Mouse (Mus musculus): Measurements from ENCODE around the gene Tcea3.

The Tcea3 gene

DNA sequence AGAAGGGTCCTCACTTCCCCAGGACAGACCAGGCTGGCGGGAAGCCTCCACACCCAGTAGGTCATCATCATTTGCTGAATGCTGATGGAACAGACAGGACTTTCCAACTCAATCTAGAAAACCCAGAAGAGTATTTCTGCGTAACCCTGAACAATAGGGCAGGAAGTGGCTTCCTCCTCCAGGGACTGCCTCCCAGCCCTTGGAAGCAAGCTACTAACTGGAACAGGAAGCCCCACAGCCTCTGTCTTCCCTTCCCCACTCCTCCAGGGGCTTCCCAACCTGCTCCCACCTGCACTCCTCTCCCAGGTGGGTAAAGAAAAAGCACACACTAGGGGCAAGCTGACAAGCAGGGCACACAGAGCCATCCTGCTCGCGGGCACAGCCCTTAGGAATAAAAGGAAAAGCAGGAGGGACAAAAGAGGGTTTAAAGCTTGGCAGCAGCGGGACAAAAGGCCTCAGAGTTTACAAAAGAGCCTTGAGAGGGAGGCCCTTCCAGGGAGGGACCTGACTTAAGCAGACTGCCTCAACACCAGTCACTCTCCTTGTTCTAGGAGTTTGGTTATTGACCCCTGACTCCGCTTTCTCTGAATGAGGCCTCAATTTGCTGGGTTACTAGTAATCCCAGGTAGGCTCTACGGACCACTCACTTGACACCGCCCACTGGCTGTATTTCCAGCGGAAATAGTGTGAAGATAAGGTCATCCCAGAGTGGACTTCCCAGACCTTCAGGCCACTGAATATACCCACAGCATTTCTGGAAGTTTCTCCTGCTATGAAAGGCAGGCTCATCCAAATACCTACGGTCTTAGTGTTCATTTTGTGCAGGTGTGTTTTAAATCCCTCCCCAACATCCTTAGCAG lies 35.3 kb downstream of the Tcea3 start:
- no peak for DNase-seq (ENCODE audit: low spot score)

- no peak for DNase-seq (ENCODE audit: low spot score)
These were observed 36.3 kb downstream of the Tcea3 start for GRCm38 (mm10) chr4:136283783-136284182.

- no peak for DNase-seq (ENCODE audit: low spot score)
These were observed 36.9 kb downstream of the Tcea3 start, which contains the start of gene Zfp46 for GRCm38 (mm10) chr4:136284455-136284854. Gene Zfp46, plus strand, starts transcription at chr4:136284683.

DNA sequence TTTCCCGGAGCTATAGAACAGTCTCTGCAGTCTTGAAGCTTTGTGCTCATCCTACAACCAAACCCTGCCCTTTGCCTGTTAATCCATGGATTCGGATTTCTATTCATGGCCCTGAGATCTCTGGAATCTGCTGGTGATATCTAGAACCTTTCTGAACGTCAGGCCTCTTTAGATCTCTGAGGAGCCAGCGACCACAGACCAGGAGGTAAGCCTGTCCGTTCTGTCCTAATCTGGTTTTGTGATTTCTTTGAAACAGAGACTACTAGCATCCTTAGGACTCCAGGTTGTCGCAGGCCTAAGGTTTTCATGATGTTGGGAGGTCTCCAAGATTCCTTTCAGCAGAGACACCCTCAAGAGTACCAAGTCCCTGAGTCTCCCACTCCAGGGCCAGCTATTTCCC lies 37.4 kb downstream of the Tcea3 start:
- DNase-seq (ENCODE audit: low spot score), result no peak

DNA sequence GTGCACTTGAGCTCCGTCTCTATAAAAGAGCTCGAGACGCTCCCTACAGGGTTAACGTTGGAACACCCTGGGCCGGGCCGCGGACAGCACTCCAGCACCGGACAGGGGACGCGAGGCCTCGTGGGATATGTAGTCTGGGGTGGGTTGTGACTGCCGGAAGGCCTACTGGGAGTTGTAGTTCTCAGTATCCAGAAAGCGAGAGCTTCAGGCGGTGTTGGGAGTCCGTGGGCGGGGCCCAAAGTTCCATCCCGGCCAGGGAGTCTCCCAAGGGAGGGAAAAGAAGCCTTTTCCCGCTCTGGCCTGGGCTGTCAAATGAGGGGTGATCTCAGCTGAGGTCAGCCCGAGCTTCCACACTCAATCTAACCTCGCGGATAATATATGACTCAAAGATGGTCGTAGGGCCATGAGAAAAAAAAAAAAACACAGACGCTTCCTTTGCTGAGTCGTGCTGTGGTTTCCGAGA lies 37.9 kb downstream of the Tcea3 start:
- peak; percentile 96 for DNase-seq (ENCODE audit: low spot score)

DNA sequence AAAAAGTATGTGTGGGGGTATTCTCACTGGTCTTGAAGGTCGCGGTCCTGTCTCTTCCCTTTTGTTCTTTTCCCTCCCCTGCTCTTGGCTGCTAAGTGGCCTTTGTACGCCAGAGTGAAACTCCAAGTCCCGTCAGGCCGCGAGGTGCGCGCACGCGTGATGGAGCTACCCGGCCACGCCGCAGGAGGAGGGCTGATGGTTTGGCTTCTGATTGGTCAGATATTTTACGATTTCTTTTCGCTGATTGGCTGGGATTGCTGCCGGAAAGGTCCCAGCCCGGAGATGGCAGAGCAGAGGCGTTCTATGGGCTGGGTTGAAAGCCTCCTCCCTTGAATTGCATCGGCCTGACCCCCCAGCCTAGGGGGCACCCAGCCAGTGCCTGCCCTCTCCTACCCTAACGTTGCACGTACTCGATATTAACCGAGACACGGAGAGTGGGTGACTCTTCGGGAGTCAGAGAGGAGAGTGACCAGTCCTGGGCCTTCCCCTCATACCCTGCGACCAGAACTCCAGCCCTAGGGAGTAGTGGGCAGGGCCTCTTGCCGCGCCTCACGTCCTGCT lies 38.4 kb downstream of the Tcea3 start:
- peak; percentile 97 for DNase-seq (ENCODE audit: low spot score)

GRCm38 (mm10) chr4:136289918-136290780 lies 42.6 kb downstream of the Tcea3 start:
- no peak for DNase-seq (ENCODE audit: low spot score)

- DNase-seq (ENCODE audit: low spot score), result no peak
These were observed 43.5 kb downstream of the Tcea3 start for GRCm38 (mm10) chr4:136290781-136291595.

GRCm38 (mm10) chr4:136291692-136292091 lies 44.2 kb downstream of the Tcea3 start:
- DNase-seq (ENCODE audit: low spot score), result no peak

GRCm38 (mm10) chr4:136295941-136296340 lies 48.4 kb downstream of the Tcea3 start:
- no peak for DNase-seq (ENCODE audit: low spot score)

- peak; percentile 24 for DNase-seq (ENCODE audit: low spot score)
These were observed 54.9 kb downstream of the Tcea3 start for GRCm38 (mm10) chr4:136302462-136302861.

GRCm38 (mm10) chr4:136304181-136304580 lies 56.7 kb downstream of the Tcea3 start:
- DNase-seq (ENCODE audit: low spot score), result no peak

DNA sequence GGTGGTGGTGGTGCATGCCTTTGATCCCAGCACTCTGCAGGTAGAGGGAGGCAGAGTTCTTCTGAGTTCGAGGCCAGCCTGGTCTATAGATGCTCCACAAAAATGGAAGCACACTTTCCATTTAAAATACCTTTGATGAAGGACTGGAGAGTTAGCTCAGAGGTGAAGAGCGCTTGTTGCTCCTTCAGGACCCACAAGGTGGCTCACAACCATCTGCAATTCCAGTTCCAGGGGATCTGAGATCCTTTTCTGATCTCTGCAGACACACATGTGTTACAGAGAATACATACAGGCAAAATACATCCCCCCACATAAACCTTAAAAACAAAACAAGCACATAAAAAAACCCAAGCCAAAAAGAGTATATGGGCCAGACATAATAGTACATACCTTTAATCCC lies 60.8 kb downstream of the Tcea3 start:
- no peak for DNase-seq (ENCODE audit: low spot score)

DNA sequence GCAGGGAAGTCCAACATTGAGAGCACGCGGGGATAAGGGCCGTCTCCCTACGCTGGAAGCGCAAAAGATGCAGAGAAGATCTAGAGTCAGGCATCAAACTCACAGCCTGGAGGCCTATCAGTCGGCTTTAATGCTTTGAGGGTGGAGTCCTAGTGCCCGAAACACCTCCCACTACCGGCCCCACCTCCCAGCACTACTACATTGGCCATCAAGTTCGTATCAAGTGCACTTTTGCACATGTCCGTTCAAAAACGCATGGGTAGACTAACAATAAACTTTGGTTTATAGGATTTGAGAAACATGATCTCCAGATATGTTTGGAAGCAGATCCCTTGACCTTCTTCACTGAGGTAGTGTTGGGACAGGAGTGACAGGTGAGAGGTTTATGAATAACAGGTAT lies 62.3 kb downstream of the Tcea3 start:
- peak; percentile 76 for DNase-seq (ENCODE audit: low spot score)

GRCm38 (mm10) chr4:136310229-136311041 lies 62.9 kb downstream of the Tcea3 start, which contains the start of gene Hnrnpr:
Gene Hnrnpr, plus strand, starts transcription at chr4:136310942.
- DNase-seq (ENCODE audit: low spot score), result peak; percentile 99

DNA sequence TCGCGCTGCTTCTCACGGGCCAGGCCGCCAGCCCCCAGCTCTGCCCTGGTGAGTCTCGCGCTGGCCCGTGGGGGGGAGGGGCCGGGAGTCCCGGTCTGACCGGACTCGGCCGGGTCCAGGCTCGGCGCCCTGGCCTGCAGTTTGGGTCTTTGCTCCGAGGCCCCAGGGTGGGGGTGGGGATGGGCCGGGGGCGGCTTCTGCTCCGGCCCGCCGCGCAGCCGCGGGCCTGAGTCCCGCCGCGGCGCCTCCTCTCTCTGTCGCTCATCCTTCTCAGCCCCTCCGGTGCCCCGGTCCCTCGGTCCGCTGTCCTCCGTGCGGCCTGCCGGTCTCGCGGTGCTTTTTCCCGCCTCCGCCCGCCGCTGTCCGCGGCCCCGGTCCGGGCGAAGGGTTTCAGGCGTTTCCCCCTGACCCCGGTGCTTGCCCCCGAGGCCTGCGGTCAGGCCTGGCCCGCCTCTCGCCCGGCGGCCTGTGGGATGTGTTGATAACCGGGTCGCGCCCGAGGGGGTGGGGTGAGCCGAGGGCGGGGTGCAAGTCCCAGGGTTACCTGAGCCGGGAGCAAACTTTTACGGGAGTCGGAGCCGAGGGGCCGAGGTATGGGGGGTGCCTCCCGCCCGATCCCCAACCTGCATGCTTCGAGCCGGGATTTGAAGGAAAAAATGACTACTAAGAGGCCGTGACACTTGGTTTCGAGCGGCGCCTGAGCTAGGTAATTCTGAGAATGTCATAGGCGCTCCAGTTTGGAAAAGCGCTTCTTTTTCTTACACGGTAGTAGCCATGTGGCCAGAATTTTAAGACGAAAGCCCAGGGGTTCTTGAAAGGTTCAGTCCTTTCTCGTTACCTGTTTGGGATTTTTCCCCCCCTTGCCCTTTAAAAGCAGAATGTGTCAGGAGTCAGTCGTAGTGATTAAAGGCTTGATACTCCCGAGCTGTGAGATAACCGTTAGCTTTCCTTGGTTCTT lies 63.8 kb downstream of the Tcea3 start:
- peak; percentile 86 for DNase-seq (ENCODE audit: low spot score)

DNA sequence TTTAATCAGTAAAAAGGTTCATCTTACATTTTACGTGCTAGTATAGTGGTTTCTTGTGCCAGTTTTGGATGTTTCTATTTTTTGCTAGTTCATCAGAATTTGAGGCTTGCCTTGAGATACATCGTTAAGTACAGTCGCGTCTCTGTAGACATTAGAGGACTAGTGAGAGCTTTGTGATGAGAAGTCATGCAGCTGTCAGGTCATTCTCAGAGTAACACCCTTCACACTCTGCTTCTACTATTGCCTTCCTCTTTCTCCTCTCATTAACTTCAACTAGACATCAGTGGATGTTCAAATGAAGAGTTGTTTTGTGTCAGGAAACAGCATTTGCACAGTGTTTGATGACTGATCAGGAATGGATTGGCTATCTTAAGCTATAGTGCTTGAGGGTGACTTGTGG lies 65.1 kb downstream of the Tcea3 start:
- DNase-seq (ENCODE audit: low spot score), result no peak

DNA sequence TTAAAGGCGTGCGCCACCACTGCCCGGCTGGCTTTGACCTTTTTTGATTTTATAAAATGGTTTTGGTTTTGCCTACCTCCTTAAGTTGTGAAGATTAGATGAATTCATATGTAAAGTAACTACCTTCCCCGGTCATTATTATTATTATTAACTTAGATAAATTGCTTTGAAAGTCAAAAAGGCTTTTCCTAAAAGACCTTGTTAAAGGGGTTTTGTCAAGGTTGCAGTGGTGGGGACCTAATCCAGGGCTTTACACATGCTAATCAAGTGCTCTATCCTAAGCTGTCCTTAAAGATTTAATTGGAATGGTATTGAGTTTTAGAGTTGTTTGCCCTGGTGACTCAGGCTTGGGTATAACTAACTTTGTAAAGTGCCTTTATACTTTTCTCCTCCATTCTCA lies 70.1 kb downstream of the Tcea3 start:
- no peak for DNase-seq (ENCODE audit: low spot score)

DNA sequence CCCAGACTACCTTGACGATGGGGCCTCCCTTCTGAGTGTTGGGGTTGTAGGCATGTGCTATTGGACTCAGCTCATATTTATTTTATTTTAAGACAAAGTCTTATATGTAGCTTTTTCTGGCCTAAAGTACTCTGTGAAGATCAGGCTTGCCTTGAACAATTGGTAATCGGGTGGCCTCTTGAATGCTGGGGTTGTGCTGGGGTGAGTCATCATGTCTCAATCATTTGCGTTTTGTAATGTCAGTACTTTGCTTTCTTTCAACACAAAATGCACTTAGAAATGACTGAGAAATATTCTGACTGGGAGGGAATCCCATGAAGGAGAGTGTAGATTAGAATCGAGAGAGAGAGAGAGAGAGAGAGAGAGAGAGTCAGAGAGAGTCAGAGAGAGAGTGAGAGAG lies 72.5 kb downstream of the Tcea3 start:
- DNase-seq (ENCODE audit: low spot score), result no peak

GRCm38 (mm10) chr4:136324226-136324625 lies 76.7 kb downstream of the Tcea3 start:
- DNase-seq (ENCODE audit: low spot score), result no peak
